Mouse (Mus musculus): ENCODE results near the gene Adra1b.

Gene Adra1b

GRCm38 (mm10) chr11:43895323-43895722, 5.7 kb downstream of the Adra1b start:
- no peak for DNase-seq (ENCODE audit: low spot score)

DNA sequence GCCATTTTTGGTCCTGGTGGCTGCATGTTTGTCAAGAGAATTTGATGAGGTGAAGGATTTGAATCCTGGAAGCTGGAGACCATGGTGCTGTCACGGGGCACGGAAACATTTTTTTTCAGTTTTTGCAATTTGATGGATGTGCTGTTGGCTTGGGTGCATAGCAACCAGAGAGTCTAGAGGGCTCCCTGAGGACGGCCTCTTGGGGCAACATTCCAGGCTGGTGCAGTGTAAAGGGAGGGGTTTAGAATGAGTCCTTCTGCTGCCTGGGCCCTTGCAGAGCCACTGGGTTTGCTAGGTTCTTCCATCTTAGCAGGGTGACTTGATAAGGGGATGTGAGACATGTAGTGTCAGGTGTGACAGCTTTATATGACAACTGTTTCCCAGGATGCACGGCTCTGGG, 8.5 kb downstream of the Adra1b start:
- no peak for DNase-seq (ENCODE audit: low spot score)

GRCm38 (mm10) chr11:43891457-43891856, 9.6 kb downstream of the Adra1b start:
- no peak for DNase-seq (ENCODE audit: low spot score)

DNA sequence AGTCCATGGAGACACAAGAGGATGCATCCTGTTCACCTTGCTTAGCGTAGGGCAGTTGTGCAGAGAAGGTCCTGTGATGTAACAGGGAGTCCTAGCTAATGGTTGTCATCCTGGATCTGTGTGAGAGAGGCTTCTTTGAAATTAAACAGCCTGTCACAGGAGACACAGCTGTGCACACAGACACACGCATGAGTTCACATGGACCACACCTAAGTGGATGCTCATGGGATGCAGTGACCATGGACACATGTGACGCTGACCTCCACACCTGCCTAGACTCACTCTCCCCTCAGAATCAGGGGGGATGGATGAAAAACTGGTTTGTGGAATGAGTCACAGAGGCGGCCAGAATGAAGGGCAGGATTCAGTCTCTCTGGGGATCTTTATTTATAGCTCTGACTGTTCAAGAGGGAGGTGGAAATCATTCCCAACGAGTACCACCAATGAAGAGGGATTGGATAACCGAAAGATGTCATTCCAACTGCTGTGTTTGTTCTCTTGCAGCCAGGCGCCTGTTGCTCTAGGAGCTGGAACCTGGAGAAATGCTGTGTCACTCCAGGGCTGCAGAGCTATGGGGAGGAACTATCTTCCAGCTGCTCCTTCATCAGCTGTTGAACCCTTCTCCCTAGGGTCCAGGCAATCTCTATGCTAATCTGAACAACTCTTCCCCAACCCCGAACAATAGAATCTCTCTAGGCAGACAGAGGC, 11.6 kb downstream of the Adra1b start:
- no peak for DNase-seq (ENCODE audit: low spot score)

- no peak for DNase-seq (ENCODE audit: low spot score)
Observed at GRCm38 (mm10) chr11:43888736-43889135, 12.3 kb downstream of the Adra1b start.

GRCm38 (mm10) chr11:43887597-43887996, 13.4 kb downstream of the Adra1b start:
- DNase-seq (ENCODE audit: low spot score), result no peak

GRCm38 (mm10) chr11:43884521-43884920, 16.5 kb downstream of the Adra1b start:
- DNase-seq (ENCODE audit: low spot score), result no peak

DNA sequence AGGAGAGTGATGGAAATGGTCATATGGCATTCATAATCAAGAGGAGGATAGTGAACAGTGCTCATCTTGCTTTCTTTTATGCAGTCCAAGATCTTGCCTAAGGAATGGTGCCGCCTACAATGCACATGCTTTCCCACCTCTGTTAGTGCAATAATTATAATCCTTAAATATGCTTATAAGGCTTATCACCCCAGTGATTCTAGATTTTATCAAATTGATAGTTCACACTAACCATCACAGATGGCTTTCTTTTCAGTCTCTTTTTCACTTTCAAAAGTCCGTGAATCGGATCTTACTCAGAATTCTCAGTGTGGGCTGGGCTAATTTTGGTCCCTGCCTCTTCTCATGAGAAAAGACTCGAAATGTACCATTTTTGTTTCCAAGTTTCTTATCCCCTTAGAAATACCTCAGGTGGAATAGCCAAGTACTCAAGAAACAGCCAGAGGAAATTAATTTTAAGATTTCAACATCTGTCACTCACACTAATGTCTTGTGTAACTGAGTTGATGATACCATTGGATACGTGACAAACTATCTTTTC, 17.3 kb downstream of the Adra1b start:
- no peak for DNase-seq (ENCODE audit: low spot score)

GRCm38 (mm10) chr11:43877211-43877610, 23.8 kb downstream of the Adra1b start:
- DNase-seq (ENCODE audit: low spot score), result no peak

DNA sequence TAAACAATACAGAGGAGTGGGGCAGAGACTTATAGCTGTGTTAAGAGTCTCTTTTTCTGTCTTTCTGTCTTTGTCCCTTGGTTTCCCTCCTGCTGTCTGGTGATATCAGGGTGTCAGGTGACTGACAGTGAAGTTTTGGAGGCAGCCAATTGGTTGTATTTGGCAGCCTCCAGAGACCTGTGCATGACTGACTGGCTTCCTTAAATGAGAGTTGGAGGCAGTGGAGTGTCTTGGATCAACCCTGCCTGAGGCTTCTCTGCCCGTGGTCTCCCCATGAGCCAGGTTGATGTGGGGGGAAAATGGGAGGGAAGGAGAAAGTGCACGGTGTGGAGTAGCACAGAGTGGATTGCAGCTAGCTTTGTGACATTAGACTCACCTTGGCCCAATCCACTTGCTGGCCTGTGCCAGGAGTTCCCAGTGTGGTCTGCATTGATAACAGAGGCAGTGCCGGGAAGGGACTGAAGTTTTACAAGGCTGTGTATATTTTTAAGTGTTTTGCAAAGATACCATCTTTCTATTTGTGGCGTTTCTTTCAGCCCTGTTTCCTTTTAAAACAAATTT, 33.2 kb downstream of the Adra1b start:
- DNase-seq (ENCODE audit: low spot score), result no peak

GRCm38 (mm10) chr11:43865298-43866165, 35.5 kb downstream of the Adra1b start:
- DNase-seq (ENCODE audit: low spot score), result no peak

DNA sequence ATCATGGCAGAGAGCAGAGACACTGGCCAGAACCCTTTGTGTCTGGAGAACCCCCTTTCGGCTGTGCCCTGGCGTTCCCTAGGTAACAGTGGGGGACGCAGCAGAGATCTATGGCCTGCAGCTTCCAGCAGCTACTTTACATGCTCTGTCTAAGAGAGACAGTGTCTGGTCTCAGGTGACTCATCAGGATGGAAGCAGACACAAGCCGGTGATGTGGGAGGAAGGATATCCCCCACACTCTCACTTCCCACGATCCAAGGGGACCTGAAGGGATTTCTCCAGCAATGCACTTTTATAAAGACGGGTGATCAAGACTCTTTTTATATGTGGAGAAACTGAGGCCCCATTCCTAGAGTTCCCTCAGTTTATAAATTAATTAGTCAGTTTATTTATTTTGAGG, 48.0 kb downstream of the Adra1b start:
- DNase-seq (ENCODE audit: low spot score), result no peak

DNA sequence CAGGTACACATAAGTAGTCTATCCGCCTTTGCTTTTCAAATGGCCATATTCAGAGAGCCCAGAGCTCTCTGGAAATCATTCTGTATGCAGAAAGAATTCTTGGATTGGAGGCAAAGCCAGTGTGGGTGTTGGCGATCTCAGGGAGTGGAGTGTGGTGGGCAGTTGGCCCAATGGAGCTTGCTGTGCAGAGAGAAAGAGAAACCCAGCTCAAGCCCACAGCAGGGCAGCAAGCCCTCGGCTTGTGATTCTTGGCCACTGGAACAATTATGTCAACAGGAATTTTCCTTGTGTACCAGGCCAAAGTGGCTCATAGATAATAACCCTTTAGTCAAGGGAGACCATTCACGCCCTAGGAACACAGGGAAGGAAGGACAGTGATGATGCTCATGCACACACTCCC, 53.0 kb downstream of the Adra1b start:
- no peak for DNase-seq (ENCODE audit: low spot score)

DNA sequence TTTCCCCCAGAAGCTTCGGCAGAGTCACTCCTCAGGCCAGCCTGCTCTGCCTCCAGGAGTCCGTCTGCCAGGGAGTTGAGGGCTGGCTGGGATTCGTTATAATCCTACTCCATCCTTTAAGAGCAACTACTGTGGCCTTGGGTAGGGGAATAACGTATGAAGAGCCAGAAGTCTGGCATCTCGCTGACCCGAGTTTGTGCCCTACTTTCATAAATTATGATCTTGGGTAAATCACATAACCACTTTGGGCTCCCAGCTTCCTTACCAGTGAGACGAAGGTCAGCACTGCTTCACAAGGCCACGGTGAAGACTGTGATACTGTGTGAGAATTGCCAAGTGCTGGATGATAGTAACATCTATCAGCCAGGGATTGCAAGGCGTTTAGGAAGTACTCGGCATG, 59.4 kb downstream of the Adra1b start:
- DNase-seq (ENCODE audit: low spot score), result no peak

- no peak for DNase-seq (ENCODE audit: low spot score)
Observed at GRCm38 (mm10) chr11:43840491-43840890, 60.5 kb downstream of the Adra1b start.

- no peak for DNase-seq (ENCODE audit: low spot score)
Observed at GRCm38 (mm10) chr11:43835880-43836740, 64.9 kb downstream of the Adra1b start.

DNA sequence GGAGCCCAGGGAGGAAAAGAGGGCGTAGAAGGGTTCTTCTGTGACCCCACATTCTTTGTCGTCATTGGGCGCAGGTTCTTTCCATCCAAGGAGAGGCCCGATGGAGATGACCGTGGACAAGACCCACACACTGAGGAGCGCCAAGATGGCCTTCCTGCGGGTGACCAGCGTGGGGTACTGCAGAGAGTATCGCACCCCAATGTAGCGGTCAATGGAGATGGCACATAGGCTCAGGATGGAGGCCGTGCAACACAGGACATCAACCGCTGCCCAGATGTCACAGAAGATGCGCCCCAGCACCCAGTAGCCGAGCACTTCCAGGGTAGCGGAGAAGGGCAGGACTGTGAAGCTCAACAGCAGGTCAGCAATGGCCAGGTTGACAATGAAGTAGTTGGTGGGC, 65.6 kb downstream of the Adra1b start:
- no peak for DNase-seq (ENCODE audit: low spot score)

DNA sequence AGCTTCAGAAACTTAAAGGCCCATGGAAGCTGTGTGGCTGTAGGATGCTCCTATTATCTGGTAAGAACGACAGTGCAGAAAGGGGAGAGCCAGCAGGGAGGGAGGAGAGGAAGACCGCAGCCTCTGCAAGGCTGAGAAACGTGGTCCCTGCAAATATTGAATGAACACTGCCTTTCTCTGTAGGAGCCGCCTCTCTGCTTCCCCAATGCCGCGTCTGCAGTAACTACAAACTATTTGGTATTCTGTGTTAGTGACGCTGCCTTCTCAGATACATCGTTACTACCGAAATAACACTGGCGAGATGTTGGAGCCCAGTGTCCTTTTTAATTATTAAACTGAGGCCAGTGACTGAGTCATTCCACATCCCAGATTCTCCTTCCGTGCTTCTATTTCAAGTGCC, 66.5 kb downstream of the Adra1b start:
- no peak for DNase-seq (ENCODE audit: low spot score)

- no peak for DNase-seq (ENCODE audit: low spot score)
Observed at GRCm38 (mm10) chr11:43831530-43831929, 69.5 kb downstream of the Adra1b start.

DNA sequence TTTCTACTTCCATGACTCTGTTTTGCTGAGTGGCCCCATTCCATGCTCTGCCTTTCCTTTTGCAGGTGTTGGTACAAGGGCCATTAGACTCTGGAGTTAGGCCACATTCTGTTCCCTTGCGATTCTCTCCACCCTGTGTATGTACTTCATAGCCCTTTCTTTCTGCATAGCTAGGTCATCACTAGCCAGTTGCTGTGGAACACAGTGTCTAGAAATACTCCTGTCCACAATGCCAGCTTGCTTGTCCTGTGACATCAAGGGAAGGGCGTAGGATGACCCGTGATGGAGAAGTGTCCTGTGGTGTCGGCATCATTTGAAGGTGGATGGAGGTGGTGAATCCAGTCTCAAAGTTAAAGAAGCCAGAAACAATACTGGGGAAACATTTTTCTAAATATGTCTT, 74.2 kb downstream of the Adra1b start:
- no peak for DNase-seq (ENCODE audit: low spot score)

- no peak for DNase-seq (ENCODE audit: low spot score)
Observed at GRCm38 (mm10) chr11:43823349-43823748, 77.7 kb downstream of the Adra1b start.

All from T-cell, adult 2 months (primary cell).